In the genomic region with DNA sequence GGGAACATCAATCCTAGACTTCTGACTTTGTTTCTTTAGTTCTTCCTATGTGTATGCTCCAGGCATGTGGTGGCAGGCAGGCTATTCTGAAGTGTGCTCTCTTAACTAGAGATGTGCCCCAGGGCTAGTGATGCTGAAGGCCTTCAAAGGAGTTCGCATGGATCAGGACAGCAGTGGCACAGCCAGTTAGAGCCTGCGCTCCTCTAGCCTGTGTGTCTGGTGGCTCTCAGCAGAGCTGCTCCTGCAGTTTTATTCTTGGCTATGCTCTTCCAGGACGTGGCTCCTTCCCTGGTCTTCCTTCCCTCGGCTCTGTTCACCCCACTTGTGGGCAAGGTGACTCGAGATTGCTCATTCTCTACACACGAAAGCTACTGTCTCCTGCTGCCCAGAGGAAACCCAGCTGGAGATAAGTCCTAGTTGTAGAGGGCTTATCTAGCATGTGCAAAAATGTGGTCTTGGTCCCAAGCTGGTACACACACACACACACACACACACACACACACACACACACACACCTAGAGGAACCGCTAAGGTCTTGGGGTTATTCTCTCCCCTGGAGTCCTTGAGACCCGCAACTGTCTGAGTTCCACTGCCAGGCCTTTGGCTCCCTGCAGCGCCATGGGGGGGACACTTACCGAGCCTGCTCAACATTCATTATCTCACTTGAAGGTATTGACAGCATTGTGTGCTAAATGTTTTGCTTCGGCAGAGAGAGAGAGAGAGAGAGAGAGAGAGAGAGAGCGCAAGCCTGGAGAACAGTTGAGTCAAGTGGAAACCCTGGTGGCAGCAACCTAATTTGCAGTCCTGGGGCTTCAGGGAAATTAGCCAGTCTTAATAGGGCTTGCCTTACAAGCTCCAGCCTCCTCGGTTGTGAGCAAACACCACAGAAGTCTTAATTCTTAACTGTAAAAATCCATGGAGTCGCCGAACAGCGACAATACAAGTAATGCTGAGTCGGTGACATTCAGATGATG, we compare ENCODE assay signal across 10 mouse cellular contexts.
DNase-seq lines count a peak whose midpoint lies in the region; ATAC-seq lines count a peak whose summit lies in the region.
"Had no signal": no experiment of that assay in that cellular context is flagged by ENCODE, and none has a peak within 500 bp of the region (broad histone marks: within the 10 kb centered on the region; RNA-seq: fewer than 3 reads in every experiment).

No protein-coding gene starts in this region.

- H3K27me3 ChIP-seq in intestine, embryonic 14.5 days (replicated peaks; ENCODE audit: control insufficient read depth, insufficient read depth, low read length), result no peaks in the 10 kb centered on the region
- no peaks in the 10 kb centered on the region for H3K27me3 ChIP-seq in intestine, embryonic 16.5 days (replicated peaks; ENCODE audit: control insufficient read depth, insufficient read depth, low read length)
- 0 out of 2 replicates have a peak, but pooled peaks cover 3% of the 10 kb centered on the region for H3K27me3 ChIP-seq in hindbrain, embryonic 13.5 days
- H3K27me3 ChIP-seq in midbrain, embryonic 14.5 days (ENCODE audit: control insufficient read depth, insufficient read depth, low read length), result no peaks in the 10 kb centered on the region

- no peak for ATAC-seq in intestine, embryonic 14.5 days (replicated peaks; ENCODE audit: low FRiP score, low TSS enrichment, low read depth)
- ATAC-seq in intestine, embryonic 16.5 days, result no peak
- ATAC-seq in common myeloid progenitor, adult 5-6 weeks (replicated peaks; ENCODE audit: low read depth, poor library complexity, severe bottlenecking), result peak; percentile 65; the same call in 1 of the 2 replicates
- peak; percentile 19 for ATAC-seq in hindbrain, embryonic 13.5 days (ENCODE audit: low FRiP score)
- peak; percentile 34; the same call in 1 of the 2 replicates for ATAC-seq in midbrain, embryonic 14.5 days (ENCODE audit: low FRiP score, low TSS enrichment)
- no peak for ATAC-seq in frontal cortex, adult (ENCODE audit: low TSS enrichment)

- peak overlapping the region; percentile 33; the same call in 1 of the 2 replicates for H3K4me2 ChIP-seq in intestine, embryonic 14.5 days (ENCODE audit: low read length)
- H3K4me2 ChIP-seq in intestine, embryonic 16.5 days (ENCODE audit: low read depth, low read length), result no peak overlapping the region
- H3K4me2 ChIP-seq in hindbrain, embryonic 13.5 days, result peak overlapping the region; percentile 3; the same call in 1 of the 2 replicates
- H3K4me2 ChIP-seq in midbrain, embryonic 14.5 days (ENCODE audit: low read length), result no peak overlapping the region

- peak overlapping the region; percentile 38; the same call in 1 of the 2 replicates for H3K27ac ChIP-seq in intestine, embryonic 14.5 days (ENCODE audit: low read depth)
- H3K27ac ChIP-seq in intestine, embryonic 16.5 days (ENCODE audit: low read length), result no peak overlapping the region
- peak overlapping the region; percentile 13; the same call in 1 of the 2 replicates for H3K27ac ChIP-seq in hindbrain, embryonic 13.5 days
- no peak overlapping the region; the same call in 1 of the 2 replicates for H3K27ac ChIP-seq in midbrain, embryonic 14.5 days (replicated peaks; ENCODE audit: low read depth, low read length)

- DNase-seq in intestine, embryonic 14.5 days (ENCODE audit: low spot score), result no peak
- DNase-seq in midbrain, embryonic 14.5 days, result no peak
- DNase-seq in B cell, adult 2 months, result no peak
- DNase-seq in right cerebral cortex, postnatal 36 days (ENCODE audit: low spot score in 2 of 2), result no peak
- DNase-seq: thymus, adult 18-20 months had no signal

- H3K9me3 ChIP-seq in intestine, embryonic 14.5 days (ENCODE audit: control insufficient read depth, low read length), result no peaks in the 10 kb centered on the region
- no peaks in the 10 kb centered on the region for H3K9me3 ChIP-seq in intestine, embryonic 16.5 days (ENCODE audit: control insufficient read depth, low read length)
- H3K9me3 ChIP-seq in hindbrain, embryonic 13.5 days, result no peaks in the 10 kb centered on the region
- H3K9me3 ChIP-seq in midbrain, embryonic 14.5 days (ENCODE audit: control insufficient read depth, low read length), result no peaks in the 10 kb centered on the region

- H3K36me3 ChIP-seq in intestine, embryonic 14.5 days (ENCODE audit: control insufficient read depth, insufficient read depth, low read length), result no peaks in the 10 kb centered on the region
- H3K36me3 ChIP-seq in intestine, embryonic 16.5 days (ENCODE audit: control insufficient read depth, insufficient read depth, low read length), result no peaks in the 10 kb centered on the region
- H3K36me3 ChIP-seq in hindbrain, embryonic 13.5 days, result no peaks in the 10 kb centered on the region
- no peaks in the 10 kb centered on the region for H3K36me3 ChIP-seq in midbrain, embryonic 14.5 days (ENCODE audit: control insufficient read depth, insufficient read depth, low read length)

- WGBS in intestine, embryonic 14.5 days, result 55% methylated on average over 17 of the region's 17 CpGs
- WGBS in intestine, embryonic 16.5 days, result 53% methylated on average over 17 of the region's 17 CpGs
- 42% methylated on average over 17 of the region's 17 CpGs for WGBS in hindbrain, embryonic 13.5 days
- 44% methylated on average over 17 of the region's 17 CpGs for WGBS in midbrain, embryonic 14.5 days

- H3K4me1 ChIP-seq in intestine, embryonic 14.5 days (replicated peaks; ENCODE audit: control insufficient read depth, insufficient read depth, low read length), result peaks cover 12% of the 10 kb centered on the region
- no peaks in the 10 kb centered on the region; the same call in 1 of the 2 replicates for H3K4me1 ChIP-seq in intestine, embryonic 16.5 days (ENCODE audit: control insufficient read depth, insufficient read depth, low read length)
- peaks cover 33% of the 10 kb centered on the region for H3K4me1 ChIP-seq in hindbrain, embryonic 13.5 days (replicated peaks)
- peaks cover 19% of the 10 kb centered on the region for H3K4me1 ChIP-seq in midbrain, embryonic 14.5 days (ENCODE audit: control insufficient read depth, insufficient read depth, low read length)

- H3K9ac ChIP-seq in intestine, embryonic 14.5 days (ENCODE audit: low read length), result no peak overlapping the region
- no peak overlapping the region for H3K9ac ChIP-seq in intestine, embryonic 16.5 days (ENCODE audit: low read depth, low read length)
- H3K9ac ChIP-seq in hindbrain, embryonic 13.5 days, result no peak overlapping the region
- H3K9ac ChIP-seq in midbrain, embryonic 14.5 days (replicated peaks; ENCODE audit: low read length), result no peak overlapping the region

- H3K4me3 ChIP-seq in intestine, embryonic 14.5 days (ENCODE audit: low read depth, low read length), result no peak overlapping the region
- no peak overlapping the region for H3K4me3 ChIP-seq in intestine, embryonic 16.5 days (ENCODE audit: low read length)
- no peak overlapping the region for H3K4me3 ChIP-seq in hindbrain, embryonic 13.5 days
- no peak overlapping the region for H3K4me3 ChIP-seq in midbrain, embryonic 14.5 days (replicated peaks; ENCODE audit: low read depth, low read length)
- H3K4me3 ChIP-seq: erythroblast, embryonic 14.5 days had no signal

Comparison
In these comparisons a context has a peak if more than half of its experiments do, and no peak if none do; other contexts are left out.
1. H3K27ac ChIP-seq: peak in intestine, embryonic 14.5 days (single experiment) and hindbrain, embryonic 13.5 days (single experiment); none in intestine, embryonic 16.5 days (single experiment) and midbrain, embryonic 14.5 days (single experiment).
2. H3K4me2 ChIP-seq: peak in intestine, embryonic 14.5 days (single experiment) and hindbrain, embryonic 13.5 days (single experiment); none in intestine, embryonic 16.5 days (single experiment) and midbrain, embryonic 14.5 days (single experiment).
3. ATAC-seq: peak in common myeloid progenitor, adult 5-6 weeks (single experiment), hindbrain, embryonic 13.5 days (single experiment) and midbrain, embryonic 14.5 days (single experiment); none in intestine, embryonic 14.5 days (single experiment), intestine, embryonic 16.5 days (single experiment) and frontal cortex, adult (single experiment).